Comparison of ENCODE assay signal across 23 mouse cellular contexts in the genomic region with DNA sequence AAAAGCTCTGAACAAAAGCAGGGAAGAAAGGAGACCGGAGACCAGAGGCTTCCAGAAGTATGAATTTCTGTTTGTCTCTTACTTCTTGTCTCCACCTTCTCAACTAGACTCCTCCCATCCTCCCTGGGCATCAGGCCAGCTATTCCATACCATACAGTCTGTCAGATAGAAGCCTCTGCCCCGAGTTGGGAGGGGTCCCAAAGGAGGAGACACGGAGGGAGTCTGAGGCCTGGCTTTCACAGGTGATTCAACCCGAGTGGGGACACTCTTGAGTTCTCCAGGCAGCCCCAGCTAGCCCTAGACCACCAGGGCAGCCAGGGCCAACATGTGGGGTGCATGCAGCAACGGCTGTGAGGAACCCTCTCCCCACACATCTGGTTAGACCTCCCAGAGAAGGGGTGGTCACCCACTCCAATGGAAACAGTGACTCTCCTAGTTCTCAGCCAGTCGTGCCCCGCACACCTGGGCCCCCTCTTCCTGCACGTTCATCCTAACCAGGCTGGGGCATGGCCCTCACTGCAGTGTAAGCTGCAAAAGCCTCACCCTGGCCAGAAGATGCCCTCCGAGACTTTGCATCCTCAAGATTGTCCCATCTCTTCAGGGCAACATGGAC. TPM values are rescaled to one million over a fixed set of nuclear protein-coding genes. Genes with fewer than 3 reads are reported as not detected.
DNase-seq lines count a peak whose midpoint lies in the region; ATAC-seq lines count a peak whose summit lies in the region.
"Had no signal": no experiment of that assay in that cellular context is flagged by ENCODE, and none has a peak within 500 bp of the region (broad histone marks: within the 10 kb centered on the region; RNA-seq: fewer than 3 reads in every experiment).

No protein-coding gene starts in this region.

- intact Hi-C loops in heart, postnatal 10 days (cut with DNase I) = no loop called here
- intact Hi-C loops in left cerebral cortex, postnatal 25 days (cut with DNase I) = loop anchor here (10.0 kb wide), 1 partner anchor 867 kb away; the partner anchor contains the start of gene Vax2

- H3K4me3 ChIP-seq in embryonic facial prominence, embryonic 15.5 days (replicated peaks) = no peak overlapping the region
- no peak overlapping the region for H3K4me3 ChIP-seq in limb, embryonic 13.5 days
- H3K4me3 ChIP-seq: gastrocnemius, adult 2 months; midbrain, embryonic 12.5 days; myocyte; neural tube, embryonic 15.5 days had no signal

- H3K4me1 ChIP-seq in embryonic facial prominence, embryonic 15.5 days = peaks cover 85% of the 10 kb centered on the region
- peaks cover 92% of the 10 kb centered on the region for H3K4me1 ChIP-seq in limb, embryonic 13.5 days

- H3K9me3 ChIP-seq in embryonic facial prominence, embryonic 15.5 days (replicated peaks) = no peaks in the 10 kb centered on the region
- H3K9me3 ChIP-seq in limb, embryonic 13.5 days = no peaks in the 10 kb centered on the region
- H3K9me3 ChIP-seq: midbrain, embryonic 12.5 days; neural tube, embryonic 15.5 days had no signal

- H3K27me3 ChIP-seq in embryonic facial prominence, embryonic 15.5 days = peaks cover 40% of the 10 kb centered on the region
- H3K27me3 ChIP-seq in limb, embryonic 13.5 days = peaks cover 22% of the 10 kb centered on the region; the same call in 1 of the 2 replicates
- H3K27me3 ChIP-seq: Patski had no signal

- 0 out of 2 replicates have a peak overlapping the region, but pooled peaks have one; percentile 7 for H3K27ac ChIP-seq in embryonic facial prominence, embryonic 15.5 days (replicated peaks)
- peak overlapping the region; percentile 95; the same call in 1 of the 2 replicates for H3K27ac ChIP-seq in limb, embryonic 13.5 days
- H3K27ac ChIP-seq: gastrocnemius, adult 2 months; macrophage; midbrain, embryonic 12.5 days; neural tube, embryonic 15.5 days had no signal

- peak; percentile 89 for DNase-seq in heart, adult 11 months
- no peak for DNase-seq in heart, postnatal 10 days
- peak; percentile 2 for DNase-seq in ovary, postnatal 36 days (ENCODE audit: low spot score)
- DNase-seq in ovary, adult 18-20 months (ENCODE audit: low spot score) = no peak
- no peak for DNase-seq in left cerebral cortex, postnatal 25 days (ENCODE audit: low spot score in 2 of 2)
- no peak for DNase-seq in lung, postnatal 10 days
- DNase-seq: adrenal gland, postnatal 25 days; cerebellum, adult 2 months; gastrocnemius, adult 2 months; kidney, adult 8-10 months; liver; lung, adult 18-20 months; right cerebral cortex, adult 18-20 months had no signal

- 39% methylated on average over 9 of the region's 9 CpGs for WGBS in embryonic facial prominence, embryonic 15.5 days
- WGBS in limb, embryonic 13.5 days = 47% methylated on average over 9 of the region's 9 CpGs

- no peak for ATAC-seq in embryonic facial prominence, embryonic 15.5 days (ENCODE audit: insufficient number of reproducible peaks, low FRiP score, low TSS enrichment, low read depth)
- no peak for ATAC-seq in limb, embryonic 13.5 days (ENCODE audit: low FRiP score, low read depth)
- ATAC-seq: activated CD4-positive, CD25-positive, alpha-beta regulatory T cell, adult 4 months; Patski had no signal

- 0 out of 2 replicates have a peak overlapping the region, but pooled peaks have one; percentile 10 for H3K4me2 ChIP-seq in embryonic facial prominence, embryonic 15.5 days (replicated peaks)
- peak overlapping the region; percentile 98 for H3K4me2 ChIP-seq in limb, embryonic 13.5 days (replicated peaks)
- H3K4me2 ChIP-seq: midbrain, embryonic 12.5 days; neural tube, embryonic 15.5 days had no signal

- no peak overlapping the region for H3K9ac ChIP-seq in embryonic facial prominence, embryonic 15.5 days
- H3K9ac ChIP-seq in limb, embryonic 13.5 days = 0 out of 2 replicates have a peak overlapping the region, but pooled peaks have one; percentile 45
- H3K9ac ChIP-seq: midbrain, embryonic 12.5 days; neural tube, embryonic 15.5 days had no signal

- H3K36me3 ChIP-seq in embryonic facial prominence, embryonic 15.5 days = no peaks in the 10 kb centered on the region
- peaks cover 22% of the 10 kb centered on the region for H3K36me3 ChIP-seq in limb, embryonic 13.5 days
- H3K36me3 ChIP-seq: midbrain, embryonic 12.5 days; neural tube, embryonic 15.5 days had no signal

RNA-seq across cellular contexts. Expression of gene Cyp26b1, which starts 11.8 kb away (rescaled TPM):
- 1 to 10 TPM; 1.8 to 2.0 TPM for total RNA-seq in heart, postnatal 10 days (2021)
- polyA plus RNA-seq in embryonic facial prominence, embryonic 15.5 days (2015; fragmentation: Nextera tagmentation; extraction: Ambion mirVana) = 17.8 and 20.6 TPM in 2 replicates
- 20.0 and 20.5 TPM in 2 replicates for polyA plus RNA-seq in limb, embryonic 13.5 days (2015; fragmentation: Nextera tagmentation; extraction: Ambion mirVana)
- 10 to 100 TPM; 10.1 TPM for total RNA-seq in left cerebral cortex, postnatal 25 days (2021)
- total RNA-seq: common myeloid progenitor, adult 5-6 weeks; granulocyte monocyte progenitor cell, adult 5-6 weeks had no signal

Comparison
In these comparisons a context has a peak if more than half of its experiments do, and no peak if none do; other contexts are left out.
1. DNase-seq: peak in heart, adult 11 months (single experiment) and ovary, postnatal 36 days (single experiment); none in heart, postnatal 10 days (0 of 2), ovary, adult 18-20 months (single experiment), left cerebral cortex, postnatal 25 days (0 of 2) and lung, postnatal 10 days (single experiment).